Mouse (Mus musculus): ENCODE measurements around the gene Itgb4.

- TF ChIP-seq POLR2A (IDR thresholded peaks at IDR 0.05; ENCODE audit: borderline replicate concordance, insufficient read depth, low read length): no peak
- no peak for TF ChIP-seq CTCF (IDR thresholded peaks at IDR 0.05; ENCODE audit: borderline replicate concordance, insufficient read depth, low read depth, low read length)
These were observed 5.6 kb upstream of the Itgb4 start for GRCm38 (mm10) chr11:115968731-115969405.

All from cerebellum, adult 2 months (tissue).